Mouse (Mus musculus) hindbrain, embryonic 13.5 days (tissue): Measurements from ENCODE around the gene Hist1h3c. TPM values are rescaled to one million over a fixed set of nuclear protein-coding genes. Genes with fewer than 3 reads are reported as not detected.
"Not testable (repeated sequence)": the region's sequence is repeated elsewhere in the genome, so short reads cannot be mapped to it uniquely, and the experiment has no call there.

ENCODE experiments used
- ATAC-seq: fragments of 200-750 bp; cut with Nextera tagmentation; 2 replicates; pipeline ENCODE4 v1.8.0; 2017; ENCODE audit warnings: moderate TSS enrichment; ENCODE audit not compliant: low FRiP score
- H3K27ac ChIP-seq: fragments of 300-500 bp; sonication (generic); 2 replicates; pipeline ENCODE4 v1.5.1; 2015; ENCODE audit warnings: inconsistent platforms, mild to moderate bottlenecking, moderate library complexity
- H3K27me3 ChIP-seq: fragments of 300-500 bp; sonication (generic); 2 replicates; pipeline ENCODE4 v1.6.1; 2015; ENCODE audit warnings: mild to moderate bottlenecking, inconsistent platforms
- H3K36me3 ChIP-seq: fragments of 300-500 bp; sonication (generic); 2 replicates; pipeline ENCODE4 v1.6.1; 2015; ENCODE audit warnings: mild to moderate bottlenecking, inconsistent platforms
- H3K4me1 ChIP-seq: fragments of 300-500 bp; sonication (generic); replicated peaks from 2 replicates; pipeline ENCODE4 v1.6.1; 2015; ENCODE audit warnings: inconsistent platforms
- H3K4me2 ChIP-seq: fragments of 300-500 bp; sonication (generic); 2 replicates; pipeline ENCODE4 v1.6.1; 2015; ENCODE audit warnings: inconsistent platforms, mild to moderate bottlenecking, moderate library complexity
- H3K4me3 ChIP-seq: fragments of 300-500 bp; sonication (generic); 2 replicates; pipeline ENCODE4 v1.5.1; 2015; ENCODE audit warnings: mild to moderate bottlenecking, inconsistent platforms
- H3K9ac ChIP-seq: fragments of 300-500 bp; sonication (generic); 2 replicates; pipeline ENCODE4 v1.6.1; 2015; ENCODE audit warnings: mild to moderate bottlenecking, inconsistent platforms
- H3K9me3 ChIP-seq: fragments of 300-500 bp; sonication (generic); 2 replicates; pipeline ENCODE4 v1.6.1; 2016; ENCODE audit warnings: inconsistent platforms
- WGBS: fragments of 180-500 bp; shearing (Covaris S2); methylation state at CpG from one replicate; pipeline ENCODE4 v1.1.7; 2015; 5-methylcytosine and 5-hydroxymethylcytosine counted together
- polyA plus RNA-seq: library from polyadenylated mRNA; unstranded; fragments of >200 nt; fragmentation: Nextera tagmentation; extraction: Ambion mirVana; gene quantifications from 2 replicates; pipeline ENCODE4 v1.2.1, GENCODE M21; 2015

Gene Hist1h3c
- polyA plus RNA-seq, 1 experiment from 2014 or later: 1.3 TPM

- no peak for ATAC-seq
- 28% methylated on average over 8 of the region's 8 CpGs for WGBS
- Histone ChIP-seq H3K27ac (no peak overlapping the region), H3K4me2 (no peak overlapping the region), H3K36me3 (no peaks in the 10 kb centered on the region), H3K4me3 (no peak overlapping the region), H3K27me3 (no peaks in the 10 kb centered on the region), H3K4me1 (no peaks in the 10 kb centered on the region), H3K9me3 (no peaks in the 10 kb centered on the region), H3K9ac (no peak overlapping the region)
Observed at GRCm38 (mm10) chr13:23732156-23732804, 13.1 kb downstream of the Hist1h3c start.

- Histone ChIP-seq H3K27ac (no peak overlapping the region), H3K9ac (no peak overlapping the region), H3K9me3 (no peaks in the 10 kb centered on the region), H3K4me2 (no peak overlapping the region), H3K4me3 (no peak overlapping the region), H3K27me3 (no peaks in the 10 kb centered on the region), H3K36me3 (no peaks in the 10 kb centered on the region), H3K4me1 (no peaks in the 10 kb centered on the region)
- 43% methylated on average over 8 of the region's 8 CpGs for WGBS
- no peak for ATAC-seq
Observed at GRCm38 (mm10) chr13:23730479-23730878, 14.9 kb downstream of the Hist1h3c start.

DNA sequence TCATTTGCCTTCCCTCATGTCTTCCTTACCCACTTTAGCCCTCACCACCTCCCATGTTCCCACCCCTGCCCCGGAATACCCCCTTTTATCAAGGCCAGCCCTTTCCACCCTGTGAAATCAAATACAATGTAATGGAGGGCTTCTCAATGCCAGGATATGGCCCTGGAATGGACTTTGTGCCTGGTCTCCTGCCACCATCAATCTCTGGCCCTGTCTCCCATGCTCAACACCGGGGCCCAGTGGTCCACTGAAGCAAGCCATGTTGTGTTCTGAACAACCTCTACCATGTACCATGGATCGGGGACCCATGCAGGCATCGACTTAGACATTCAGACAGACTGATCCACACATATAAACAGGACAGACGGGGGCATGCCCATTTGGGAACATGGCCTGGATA lies 15.7 kb downstream of the Hist1h3c start:
- H3K9ac ChIP-seq: no peak overlapping the region
- no peak for ATAC-seq

DNA sequence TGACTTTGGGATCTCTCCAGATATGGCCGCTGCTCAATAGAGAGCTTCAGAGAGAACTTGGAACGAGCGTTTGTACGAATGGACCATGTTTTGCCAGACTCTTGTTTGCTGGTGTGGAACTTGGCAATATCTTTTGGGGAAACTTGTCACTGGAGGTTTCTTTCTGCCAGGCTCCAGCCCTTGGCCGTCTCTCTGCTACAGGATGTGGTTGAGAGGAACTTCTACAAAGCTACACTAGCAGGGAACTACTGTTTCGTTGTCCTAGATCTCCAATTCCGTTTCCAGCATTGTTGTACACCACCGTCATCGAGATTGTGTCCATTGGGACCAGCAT lies 16.2 kb downstream of the Hist1h3c start:
- WGBS: 94% methylated on average over 9 of the region's 9 CpGs
- H3K9ac ChIP-seq: no peak overlapping the region
- no peak overlapping the region for H3K4me3 ChIP-seq
- H3K9me3 ChIP-seq: no peaks in the 10 kb centered on the region
- H3K27me3 ChIP-seq: no peaks in the 10 kb centered on the region
- H3K36me3 ChIP-seq: no peaks in the 10 kb centered on the region
- H3K4me1 ChIP-seq: no peaks in the 10 kb centered on the region
- no peak for ATAC-seq
- H3K4me2 ChIP-seq: no peak overlapping the region
- no peak overlapping the region for H3K27ac ChIP-seq

More for the DNA sequence above, 15.7 kb downstream of the Hist1h3c start:
- Histone ChIP-seq H3K4me3 (no peak overlapping the region), H3K36me3 (no peaks in the 10 kb centered on the region), H3K4me2 (no peak overlapping the region), H3K4me1 (no peaks in the 10 kb centered on the region), H3K27me3 (no peaks in the 10 kb centered on the region), H3K27ac (no peak overlapping the region), H3K9me3 (no peaks in the 10 kb centered on the region)
- WGBS: 92% methylated on average over 5 of the region's 5 CpGs

GRCm38 (mm10) chr13:23728472-23729191 lies 16.8 kb downstream of the Hist1h3c start:
- WGBS: 86% methylated on average over 18 of the region's 18 CpGs
- no peaks in the 10 kb centered on the region for H3K4me1 ChIP-seq
- ATAC-seq: no peak
- no peak overlapping the region for H3K9ac ChIP-seq
- no peak overlapping the region for H3K27ac ChIP-seq
- H3K4me2 ChIP-seq: no peak overlapping the region
- H3K9me3 ChIP-seq: no peaks in the 10 kb centered on the region
- no peaks in the 10 kb centered on the region for H3K27me3 ChIP-seq
- no peaks in the 10 kb centered on the region for H3K36me3 ChIP-seq
- H3K4me3 ChIP-seq: no peak overlapping the region

DNA sequence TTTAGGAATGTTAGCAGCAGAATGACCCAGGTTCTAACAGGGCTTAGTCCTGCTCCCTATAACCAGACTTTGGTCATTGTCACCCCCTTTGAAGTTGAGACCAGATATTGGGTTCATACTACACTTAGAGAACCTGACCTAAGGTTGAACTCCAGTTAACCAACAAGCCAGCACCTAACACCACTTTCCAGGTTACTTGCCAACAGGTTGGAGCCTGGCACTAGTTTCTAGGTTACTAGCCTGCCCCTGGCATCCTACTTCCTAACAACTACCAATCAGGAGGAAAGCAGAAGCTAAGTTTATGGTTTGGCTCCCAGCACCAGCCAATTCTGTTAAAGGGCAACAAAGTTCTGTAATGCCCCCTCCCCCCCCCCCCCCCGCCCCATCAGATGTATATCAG lies 20.2 kb downstream of the Hist1h3c start:
- no CpG with 5 or more reads among the region's 1 CpGs for WGBS

GRCm38 (mm10) chr13:23724239-23724638 lies 21.2 kb downstream of the Hist1h3c start:
- no peaks in the 10 kb centered on the region for H3K36me3 ChIP-seq
- H3K4me1 ChIP-seq: no peaks in the 10 kb centered on the region
- ATAC-seq: no peak
- 84% methylated on average over 4 of the region's 4 CpGs for WGBS
- H3K9ac ChIP-seq: no peak overlapping the region
- no peak overlapping the region for H3K4me2 ChIP-seq
- H3K9me3 ChIP-seq: no peaks in the 10 kb centered on the region
- H3K4me3 ChIP-seq: no peak overlapping the region
- H3K27me3 ChIP-seq: no peaks in the 10 kb centered on the region
- H3K27ac ChIP-seq: no peak overlapping the region

More for the DNA sequence above, 20.2 kb downstream of the Hist1h3c start:
- no peaks in the 10 kb centered on the region for H3K4me1 ChIP-seq
- H3K9ac ChIP-seq: no peak overlapping the region
- no peak overlapping the region for H3K27ac ChIP-seq
- ATAC-seq: no peak
- H3K9me3 ChIP-seq: no peaks in the 10 kb centered on the region
- H3K36me3 ChIP-seq: no peaks in the 10 kb centered on the region
- no peaks in the 10 kb centered on the region for H3K27me3 ChIP-seq
- no peak overlapping the region for H3K4me2 ChIP-seq
- H3K4me3 ChIP-seq: no peak overlapping the region

DNA sequence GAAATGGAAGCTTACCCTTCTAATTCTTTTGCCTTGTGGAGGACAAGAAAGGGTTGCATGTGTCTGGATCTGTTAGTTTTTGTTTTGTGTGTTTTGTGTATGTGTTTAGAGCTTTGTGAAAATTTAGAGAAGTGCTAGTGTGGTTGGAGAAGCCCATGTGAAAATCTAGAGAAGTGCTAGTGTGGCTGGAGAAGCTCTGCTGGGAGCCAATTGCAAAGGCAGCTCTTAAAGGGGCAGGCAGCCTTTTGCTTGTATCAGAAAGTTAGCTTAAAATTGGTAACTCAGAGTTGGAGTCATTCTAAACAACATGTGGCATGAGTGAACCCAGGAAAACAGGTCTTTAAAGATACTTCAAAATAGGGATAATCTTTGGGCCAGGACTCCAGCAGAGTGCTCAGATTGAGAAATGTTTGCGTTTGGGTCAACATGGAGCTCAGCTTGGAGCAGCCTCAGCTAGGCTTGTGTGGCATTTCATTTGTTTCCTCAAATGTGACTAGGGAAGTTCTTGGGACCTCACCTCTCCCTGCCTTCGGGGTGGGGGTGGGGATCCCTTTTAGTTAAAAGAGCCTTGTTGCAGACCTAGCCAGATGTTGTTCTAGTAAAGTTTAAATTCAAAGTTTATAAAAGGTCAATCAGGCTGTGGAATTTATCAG lies 27.7 kb downstream of the Hist1h3c start:
- not testable (repeated sequence) for H3K27ac ChIP-seq, H3K4me3 ChIP-seq, H3K4me1 ChIP-seq, H3K27me3 ChIP-seq, H3K4me2 ChIP-seq, H3K9ac ChIP-seq, ATAC-seq, H3K9me3 ChIP-seq, H3K36me3 ChIP-seq
- WGBS: 17% methylated on average over 2 of the region's 2 CpGs

DNA sequence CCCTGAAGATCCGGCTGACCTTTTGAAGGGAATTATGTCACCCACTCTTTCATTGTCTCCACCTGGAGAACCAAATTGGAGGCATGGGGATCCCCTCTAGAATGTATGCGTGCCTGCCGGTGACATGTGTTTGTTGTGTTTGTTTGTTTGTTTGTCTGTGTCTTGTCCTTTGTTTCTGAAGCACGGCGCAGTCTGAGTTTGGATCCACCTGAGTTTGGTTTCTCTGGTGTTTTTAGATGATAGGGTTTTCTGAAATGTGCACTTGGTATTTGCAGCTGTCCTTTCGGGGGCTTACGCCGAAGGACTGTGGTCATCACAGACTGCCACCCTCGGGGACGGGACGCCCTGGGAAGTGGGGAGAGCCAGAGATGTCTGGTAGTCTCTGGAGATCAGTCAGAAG lies 28.2 kb downstream of the Hist1h3c start:
- H3K4me3 ChIP-seq: no peak overlapping the region
- no peaks in the 10 kb centered on the region for H3K9me3 ChIP-seq
- no peaks in the 10 kb centered on the region for H3K27me3 ChIP-seq
- H3K27ac ChIP-seq: no peak overlapping the region
- H3K36me3 ChIP-seq: no peaks in the 10 kb centered on the region
- no peak for ATAC-seq
- no peak overlapping the region for H3K9ac ChIP-seq
- H3K4me2 ChIP-seq: no peak overlapping the region
- no peaks in the 10 kb centered on the region for H3K4me1 ChIP-seq
- 54% methylated on average over 11 of the region's 11 CpGs for WGBS

- Histone ChIP-seq H3K27me3 (peaks cover 2% of the 10 kb centered on the region; the same call in 1 of the 2 replicates), H3K4me1 (no peaks in the 10 kb centered on the region), H3K4me2 (no peak overlapping the region), H3K9ac (no peak overlapping the region), H3K36me3 (no peaks in the 10 kb centered on the region), H3K9me3 (no peaks in the 10 kb centered on the region), H3K27ac (no peak overlapping the region), H3K4me3 (no peak overlapping the region)
- no peak for ATAC-seq
- WGBS: 92% methylated on average over 5 of the region's 5 CpGs
Observed at GRCm38 (mm10) chr13:23716261-23717042, 28.9 kb downstream of the Hist1h3c start.

- no peaks in the 10 kb centered on the region for H3K9me3 ChIP-seq
- H3K9ac ChIP-seq: peak within 1 kb of the TSS; percentile 62; the same call in 1 of the 2 replicates
- H3K27ac ChIP-seq: no peak within 1 kb of the TSS
- H3K36me3 ChIP-seq: no peaks in the 10 kb centered on the region
- WGBS: 5% methylated on average over 17 of the region's 17 CpGs
- H3K27me3 ChIP-seq: peaks cover 10% of the 10 kb centered on the region; the same call in 1 of the 2 replicates
- H3K4me3 ChIP-seq: peak within 1 kb of the TSS; percentile 38
- no peak for ATAC-seq
- H3K4me1 ChIP-seq: peaks cover 14% of the 10 kb centered on the region
- H3K4me2 ChIP-seq: peak within 1 kb of the TSS; percentile 59
Observed at GRCm38 (mm10) chr13:23710374-23711089, 34.9 kb downstream of the Hist1h3c start, which contains the start of gene Hfe. Gene Hfe, minus strand, starts transcription at chr13:23710854.
